Mouse (Mus musculus) ES-E14 (cell line): ENCODE results near the gene Zfp341. TPM values are rescaled to one million over a fixed set of nuclear protein-coding genes. Genes with fewer than 3 reads are reported as not detected.

Experiments
- DNase-seq: peaks from one replicate; pipeline ENCODE4 v3.0.0-alpha.2; 2013; ENCODE audit warnings: low read depth, low spot score
- H3K27ac ChIP-seq: 2 replicates; pipeline ENCODE4 v1.5.1; 2012; ENCODE audit warnings: low read depth, mild to moderate bottlenecking, low read length, moderate library complexity, mixed read lengths; ENCODE audit not compliant: poor library complexity, insufficient read depth, severe bottlenecking
- H3K36me3 ChIP-seq: 2 replicates; pipeline ENCODE4 v1.6.1; 2012; ENCODE audit warnings: mild to moderate bottlenecking, low read length, moderate library complexity, mixed read lengths; ENCODE audit not compliant: control insufficient read depth, poor library complexity, insufficient read depth, severe bottlenecking
- H3K4me1 ChIP-seq, 2 experiments: fragments of 150-350 bp in 1 of 2; sonication (generic) in 1 of 2; 2 replicates each; pipeline ENCODE4 v1.6.1; 2012; ENCODE audit warnings: low read length in 2 of 2, mild to moderate bottlenecking in 1 of 2, mixed read lengths in 1 of 2; ENCODE audit not compliant: control insufficient read depth in 2 of 2, insufficient read depth in 2 of 2, poor library complexity in 1 of 2
- H3K4me3 ChIP-seq, 2 experiments: fragments of 150-350 bp in 1 of 2; sonication (generic) in 1 of 2; 2 replicates each; pipeline ENCODE4 v1.5.1; 2012; ENCODE audit warnings: low read length in 2 of 2, low read depth in 1 of 2, mild to moderate bottlenecking in 1 of 2, mixed read lengths in 1 of 2; ENCODE audit not compliant: insufficient read depth in 1 of 2, poor library complexity in 1 of 2, severe bottlenecking in 1 of 2
- H3K9ac ChIP-seq: 2 replicates; pipeline ENCODE4 v1.6.1; 2012; ENCODE audit warnings: low read depth, mild to moderate bottlenecking, low read length, mixed read lengths; ENCODE audit not compliant: poor library complexity, insufficient read depth, severe bottlenecking
- H3K9me3 ChIP-seq: fragments of 150-350 bp; sonication (generic); 2 replicates; pipeline ENCODE4 v1.6.1; 2012; ENCODE audit warnings: low read depth, mild to moderate bottlenecking, low read length; ENCODE audit not compliant: control insufficient read depth, insufficient read depth
- CHD2 ChIP-seq: IDR thresholded peaks from 2 replicates; pipeline ENCODE4 v1.6.1; 2014; ENCODE audit warnings: mild to moderate bottlenecking, low read depth, low read length, inconsistent platforms
- HCFC1 ChIP-seq: IDR thresholded peaks from 2 replicates; pipeline ENCODE4 v1.6.1; 2012; ENCODE audit warnings: low read length, inconsistent platforms, borderline replicate concordance; ENCODE audit not compliant: insufficient read depth
- MAFK ChIP-seq: IDR thresholded peaks from 2 replicates; pipeline ENCODE4 v1.6.1; 2014; ENCODE audit warnings: mild to moderate bottlenecking, low read depth, low read length, inconsistent platforms; ENCODE audit not compliant: insufficient read depth
- ZC3H11A ChIP-seq: IDR thresholded peaks from 2 replicates; pipeline ENCODE4 v1.6.1; 2012; ENCODE audit warnings: low read depth, mild to moderate bottlenecking, inconsistent platforms, low read length, borderline replicate concordance
- ZNF384 ChIP-seq: IDR thresholded peaks from 2 replicates; pipeline ENCODE4 v1.6.1; 2012; ENCODE audit warnings: low read depth, low read length, inconsistent platforms
- in situ Hi-C, 2 experiments: fragments of 600-800 bp; cut with MboI; formaldehyde crosslinking; loops; one replicate each; pipeline ENCODE4 v1.15.1; 2025; ENCODE audit warnings: low sequenced_read_pairs in 2 of 2, inconsistent platforms in 1 of 2; ENCODE audit not compliant: unreplicated experiment in 2 of 2
- total RNA-seq: library from RNA; depleted of rRNA; stranded (reverse); fragments of 300-350 nt; gene quantifications from 2 replicates; pipeline ENCODE4 v1.2.3, GENCODE M21; 2012

The Zfp341 gene
- total RNA-seq, 1 experiment: 3.2 TPM

DNA sequence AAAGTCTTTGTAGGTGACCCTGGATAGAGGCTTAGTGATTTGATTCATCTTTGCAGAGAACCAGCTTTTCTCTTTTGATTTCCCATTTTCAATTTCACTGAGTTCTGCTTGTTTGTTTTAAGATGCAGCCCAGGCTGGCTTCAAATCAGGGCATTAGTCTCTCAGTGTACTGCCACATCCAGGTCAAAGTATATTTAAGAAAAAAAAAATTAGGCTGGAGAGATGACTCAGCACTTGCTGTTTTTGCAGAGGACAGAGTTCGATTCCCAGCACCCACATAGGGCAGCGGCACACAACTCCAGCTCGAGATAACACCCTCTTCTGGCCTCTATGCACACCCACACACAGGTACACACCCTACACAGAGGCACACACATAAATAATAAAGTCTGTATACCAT, 21.9 kb upstream of the Zfp341 start:
- H3K9me3 ChIP-seq: no peaks in the 10 kb centered on the region
- H3K4me3 ChIP-seq: no peak overlapping the region
- in situ Hi-C loops: no loop called here
- TF ChIP-seq ZC3H11A: no peak
- TF ChIP-seq CHD2: no peak
- TF ChIP-seq HCFC1: no peak
- TF ChIP-seq MAFK: no peak
- no peak for TF ChIP-seq ZNF384
- no peaks in the 10 kb centered on the region; the same call in 1 of the 2 replicates for H3K36me3 ChIP-seq
- H3K9ac ChIP-seq: no peak overlapping the region
- peaks cover 0 to 5% of the 10 kb centered on the region in 2 experiments; a peak in 1 of 4 replicates for H3K4me1 ChIP-seq
- no peak overlapping the region for H3K27ac ChIP-seq
- no peak for DNase-seq

DNA sequence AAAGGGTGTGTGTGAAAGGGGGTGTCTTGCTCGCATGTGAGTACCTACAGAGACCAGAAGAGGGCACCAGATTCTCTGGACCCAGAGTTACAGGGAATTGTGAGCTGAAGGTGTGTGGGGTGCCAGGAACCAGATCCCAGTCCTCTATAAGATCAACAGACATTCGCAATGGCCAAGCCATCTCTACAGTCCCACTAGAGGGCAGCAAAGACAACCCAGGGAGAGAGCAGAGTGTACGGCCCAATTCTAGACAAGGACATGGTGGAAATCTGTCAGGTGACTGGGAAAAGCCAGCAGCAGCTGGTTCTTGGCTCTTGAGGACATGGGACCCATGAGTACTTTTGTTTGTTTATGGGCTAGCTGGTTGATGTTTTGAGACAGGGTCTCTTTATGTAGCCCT, 20.1 kb upstream of the Zfp341 start:
- H3K4me3 ChIP-seq: no peak overlapping the region
- H3K27ac ChIP-seq: no peak overlapping the region
- no peaks in the 10 kb centered on the region for H3K9me3 ChIP-seq
- H3K9ac ChIP-seq: no peak overlapping the region
- in situ Hi-C loops: no loop called here
- no peaks in the 10 kb centered on the region; the same call in 1 of the 2 replicates for H3K36me3 ChIP-seq
- TF ChIP-seq ZNF384 (no peak), HCFC1 (no peak), ZC3H11A (no peak), CHD2 (no peak), MAFK (no peak)
- peaks cover 0 to 5% of the 10 kb centered on the region in 2 experiments; a peak in 1 of 4 replicates for H3K4me1 ChIP-seq
- peak; percentile 92 for DNase-seq

DNA sequence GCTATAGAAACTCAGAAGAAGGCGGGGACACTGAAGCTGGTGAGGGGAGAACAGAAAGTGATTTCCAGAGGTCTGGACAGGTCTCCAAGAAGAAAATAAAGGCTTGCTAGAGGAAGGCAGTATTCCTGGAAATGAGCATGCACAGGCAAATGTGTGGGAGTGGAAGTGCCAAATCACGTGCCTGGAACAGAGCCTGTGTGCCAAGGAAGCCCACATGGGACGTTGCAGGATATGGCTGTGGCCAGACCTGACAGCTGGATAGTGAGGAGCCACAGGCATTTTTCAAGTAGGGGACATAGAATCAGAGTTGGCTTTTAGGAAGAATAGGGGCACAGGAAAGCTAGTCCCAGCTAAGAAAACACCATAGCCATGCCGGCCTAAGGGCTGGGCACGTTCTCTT, 17.3 kb upstream of the Zfp341 start:
- no peak overlapping the region for H3K4me3 ChIP-seq
- H3K9ac ChIP-seq: no peak overlapping the region
- H3K4me1 ChIP-seq: peaks cover 0 to 5% of the 10 kb centered on the region in 2 experiments; a peak in 1 of 4 replicates
- no peak for TF ChIP-seq ZC3H11A
- TF ChIP-seq ZNF384: no peak
- TF ChIP-seq HCFC1: no peak
- no peak for TF ChIP-seq CHD2
- no peak for TF ChIP-seq MAFK
- in situ Hi-C loops: no loop called here
- no peaks in the 10 kb centered on the region for H3K9me3 ChIP-seq
- H3K27ac ChIP-seq: no peak overlapping the region
- DNase-seq: no peak
- no peaks in the 10 kb centered on the region; the same call in 1 of the 2 replicates for H3K36me3 ChIP-seq

DNA sequence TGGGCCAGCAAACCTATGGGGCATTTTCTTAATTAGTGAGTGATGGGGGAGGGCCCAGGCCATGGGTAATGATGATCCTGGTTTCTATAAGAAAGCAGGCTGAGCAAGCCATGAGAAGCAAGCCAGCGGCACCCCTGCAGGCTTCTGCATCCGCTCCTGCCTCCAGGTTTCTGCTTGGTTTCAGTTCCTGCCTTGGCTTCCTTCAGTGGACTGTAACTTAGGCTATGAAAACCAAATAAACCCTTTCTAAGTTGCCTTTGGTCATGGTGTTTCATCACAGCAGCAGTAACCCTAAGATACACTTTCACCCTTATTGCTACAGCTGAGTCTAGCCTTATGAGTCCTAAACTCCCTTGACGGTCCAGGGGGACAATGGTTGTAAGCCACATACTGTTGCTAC, 15.7 kb upstream of the Zfp341 start:
- in situ Hi-C loops: no loop called here
- DNase-seq: no peak
- H3K4me3 ChIP-seq: no peak overlapping the region
- no peak overlapping the region for H3K9ac ChIP-seq
- no peaks in the 10 kb centered on the region; the same call in 1 of the 2 replicates for H3K36me3 ChIP-seq
- peaks cover 0 to 5% of the 10 kb centered on the region in 2 experiments; a peak in 1 of 4 replicates for H3K4me1 ChIP-seq
- TF ChIP-seq ZNF384 (no peak), HCFC1 (no peak), CHD2 (no peak), MAFK (no peak), ZC3H11A (no peak)
- no peak overlapping the region for H3K27ac ChIP-seq
- no peaks in the 10 kb centered on the region for H3K9me3 ChIP-seq
